Mouse (Mus musculus): ENCODE data around the gene Mief1. TPM values are rescaled to one million over a fixed set of nuclear protein-coding genes. Genes with fewer than 3 reads are reported as not detected.

The Mief1 gene
- polyA plus RNA-seq, 1 experiment = 19.7 TPM

DNA sequence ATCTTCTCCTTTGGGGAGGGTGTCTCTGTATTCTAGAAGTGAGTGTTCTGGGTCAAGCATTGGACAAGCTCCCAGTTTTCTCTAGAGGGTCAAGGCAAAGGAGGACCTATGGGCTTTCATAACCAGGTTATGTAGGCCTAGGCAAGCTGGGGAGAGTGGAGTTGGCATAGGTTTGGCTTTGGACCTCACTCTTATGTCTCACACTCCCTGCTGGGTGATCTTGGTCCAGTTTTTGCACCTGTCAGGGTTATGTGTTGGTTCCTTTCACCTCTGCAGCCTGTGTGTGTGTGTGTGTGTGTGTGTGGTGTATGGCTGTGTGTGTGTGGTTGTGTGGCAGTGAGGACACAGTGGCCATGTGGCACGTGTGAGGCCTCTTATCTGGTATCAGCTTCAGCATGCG is 45.2 kb downstream of the Mief1 start:
- TF ChIP-seq POLR2A (IDR thresholded peaks at IDR 0.05; ENCODE audit: borderline replicate concordance, low read depth, low read length) = no peak
- no peak for TF ChIP-seq CTCF (IDR thresholded peaks at IDR 0.05; ENCODE audit: low read depth, low read length)
- Histone ChIP-seq H3K4me1 (ENCODE audit: control insufficient read depth, insufficient read depth, low read length) (no peaks in the 10 kb centered on the region), H3K27ac (ENCODE audit: insufficient read depth, low read depth, low read length) (no peak overlapping the region), H3K4me3 (ENCODE audit: insufficient read depth, low read length) (no peak overlapping the region)

DNA sequence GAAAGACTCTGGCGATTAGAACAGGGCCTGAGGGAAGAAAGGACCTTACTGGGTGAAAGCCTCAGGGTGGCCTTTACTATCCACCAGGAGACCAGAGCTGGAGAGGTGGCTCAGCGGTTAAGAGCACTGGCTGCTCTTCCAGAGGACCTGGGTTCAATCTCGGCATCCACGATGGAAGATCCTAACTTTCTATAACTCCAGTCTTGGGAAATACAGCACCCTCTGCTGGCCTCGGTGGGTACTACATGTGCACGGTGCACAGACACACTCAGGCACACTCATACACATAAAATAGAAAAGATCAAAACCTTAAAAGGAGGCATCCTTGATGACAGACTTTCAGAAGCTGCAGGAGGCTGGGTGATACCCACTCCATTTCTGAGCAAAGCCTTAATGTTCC is 46.8 kb downstream of the Mief1 start:
- H3K4me1 ChIP-seq (ENCODE audit: control insufficient read depth, insufficient read depth, low read length) = no peaks in the 10 kb centered on the region
- H3K4me3 ChIP-seq (ENCODE audit: insufficient read depth, low read length) = no peak overlapping the region
- TF ChIP-seq POLR2A (IDR thresholded peaks at IDR 0.05; ENCODE audit: borderline replicate concordance, low read depth, low read length) = no peak
- TF ChIP-seq CTCF (IDR thresholded peaks at IDR 0.05; ENCODE audit: low read depth, low read length) = peak; percentile 66
- H3K27ac ChIP-seq (ENCODE audit: insufficient read depth, low read depth, low read length) = no peak overlapping the region

DNA sequence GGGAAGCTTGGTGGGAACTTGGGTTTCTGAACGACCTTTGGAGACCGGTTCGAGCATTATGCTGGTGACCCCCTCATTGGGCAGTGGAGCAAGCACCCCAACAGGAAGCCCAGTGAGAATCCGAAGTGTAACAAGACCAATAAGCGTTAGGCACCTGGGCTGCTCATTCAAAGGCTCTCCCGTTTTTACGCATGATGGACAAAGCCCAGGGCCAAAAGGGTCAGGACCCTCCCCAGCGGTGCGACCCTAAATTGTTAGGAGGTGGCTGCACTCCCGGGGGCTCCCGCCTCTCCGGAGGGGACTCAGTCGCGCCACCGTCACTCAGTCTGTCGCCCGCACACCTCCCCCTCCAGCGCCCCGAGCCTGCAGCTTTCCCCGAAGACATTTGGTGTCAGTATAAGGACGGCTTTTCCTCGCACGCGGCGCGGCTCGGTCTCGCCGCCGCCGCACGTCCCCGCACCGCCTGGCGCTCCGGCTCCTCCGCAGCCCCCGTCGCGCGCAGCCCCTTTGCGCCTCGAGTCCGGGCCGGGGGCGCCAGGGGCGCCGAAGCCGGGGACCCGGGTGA is 53.1 kb downstream of the Mief1 start, which contains the start of gene Cacna1i:
Gene Cacna1i (plus strand): TSS at position 388 of the 565 bp plus-strand sequence.
- Histone ChIP-seq H3K4me3 (ENCODE audit: insufficient read depth, low read length) (no peak within 1 kb of the TSS), H3K4me1 (ENCODE audit: control insufficient read depth, insufficient read depth, low read length) (no peaks in the 10 kb centered on the region), H3K27ac (ENCODE audit: insufficient read depth, low read depth, low read length) (no peak within 1 kb of the TSS)
- TF ChIP-seq POLR2A (IDR thresholded peaks at IDR 0.05; ENCODE audit: borderline replicate concordance, low read depth, low read length) = no peak
- TF ChIP-seq CTCF (IDR thresholded peaks at IDR 0.05; ENCODE audit: low read depth, low read length) = no peak

DNA sequence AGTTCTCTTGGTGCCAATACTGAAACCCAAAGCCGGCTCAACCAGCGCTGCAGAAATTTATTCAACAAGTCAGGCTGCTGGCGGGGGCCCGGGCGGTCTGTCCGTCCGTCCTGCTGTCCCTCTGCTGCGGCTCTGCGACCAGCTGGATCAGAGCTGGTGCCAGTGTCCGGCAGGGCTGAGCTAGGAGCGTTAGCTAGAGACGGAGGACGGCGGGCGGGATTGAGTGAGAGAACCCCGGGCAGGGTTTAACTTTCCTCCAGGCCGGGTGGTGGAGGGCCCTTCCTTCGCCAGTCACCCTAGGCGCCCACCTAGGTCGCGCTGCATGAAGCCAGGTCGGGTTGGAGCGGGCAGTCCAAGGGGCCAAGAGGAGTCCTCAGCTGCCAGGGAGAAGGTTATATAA is 54.2 kb downstream of the Mief1 start:
- Histone ChIP-seq H3K4me3 (ENCODE audit: insufficient read depth, low read length) (no peak overlapping the region), H3K4me1 (ENCODE audit: control insufficient read depth, insufficient read depth, low read length) (no peaks in the 10 kb centered on the region), H3K27ac (ENCODE audit: insufficient read depth, low read depth, low read length) (no peak overlapping the region)
- TF ChIP-seq POLR2A (IDR thresholded peaks at IDR 0.05; ENCODE audit: borderline replicate concordance, low read depth, low read length) (no peak), CTCF (IDR thresholded peaks at IDR 0.05; ENCODE audit: low read depth, low read length) (no peak)

DNA sequence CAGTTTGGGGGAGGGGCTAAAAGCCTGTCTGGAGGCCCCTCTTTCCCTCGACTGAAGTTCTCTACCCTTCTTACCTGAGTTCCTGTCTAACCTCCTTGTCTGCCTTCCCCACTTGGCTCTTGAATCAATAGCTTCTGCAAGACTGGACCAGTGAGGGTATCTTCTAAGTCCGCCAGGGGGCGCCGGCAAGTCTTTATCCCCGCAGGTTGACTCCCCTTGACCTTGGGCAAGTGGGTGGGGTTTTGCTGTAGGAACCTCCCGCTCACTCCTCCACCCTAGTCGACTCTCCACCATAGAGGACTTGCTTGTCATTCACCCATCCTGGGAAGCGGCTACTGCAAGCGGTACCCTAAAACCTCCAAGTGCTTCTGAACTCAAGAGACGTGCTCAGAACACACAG is 55.6 kb downstream of the Mief1 start:
- Histone ChIP-seq H3K4me1 (ENCODE audit: control insufficient read depth, insufficient read depth, low read length) (no peaks in the 10 kb centered on the region), H3K27ac (ENCODE audit: insufficient read depth, low read depth, low read length) (no peak overlapping the region), H3K4me3 (ENCODE audit: insufficient read depth, low read length) (no peak overlapping the region)
- TF ChIP-seq POLR2A (IDR thresholded peaks at IDR 0.05; ENCODE audit: borderline replicate concordance, low read depth, low read length) (no peak), CTCF (IDR thresholded peaks at IDR 0.05; ENCODE audit: low read depth, low read length) (peak; percentile 85)

DNA sequence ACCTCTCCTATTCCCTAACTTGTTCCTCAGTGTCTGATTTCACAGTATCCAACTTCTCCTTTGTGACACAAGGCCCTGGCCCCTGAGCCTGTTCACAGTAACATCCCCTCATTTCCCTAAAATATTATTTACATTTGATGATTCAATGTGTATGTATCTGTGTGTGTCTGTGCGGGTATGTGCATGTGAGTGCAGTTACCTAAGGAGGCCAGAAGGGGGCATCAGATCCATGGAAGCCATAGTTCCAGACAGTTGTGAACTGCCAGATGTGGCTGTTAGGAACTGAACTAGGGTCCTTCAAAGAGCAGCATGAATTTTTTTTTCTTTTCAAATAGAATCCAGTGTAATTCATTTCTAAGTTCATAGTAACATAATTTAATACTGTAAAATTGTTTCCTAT is 63.3 kb downstream of the Mief1 start:
- H3K4me3 ChIP-seq (ENCODE audit: insufficient read depth, low read length) = no peak overlapping the region
- no peaks in the 10 kb centered on the region for H3K4me1 ChIP-seq (ENCODE audit: control insufficient read depth, insufficient read depth, low read length)
- TF ChIP-seq POLR2A (IDR thresholded peaks at IDR 0.05; ENCODE audit: borderline replicate concordance, low read depth, low read length) = no peak
- no peak for TF ChIP-seq CTCF (IDR thresholded peaks at IDR 0.05; ENCODE audit: low read depth, low read length)

More for the DNA sequence above, 63.3 kb downstream of the Mief1 start:
- H3K27ac ChIP-seq (ENCODE audit: insufficient read depth, low read depth, low read length) = no peak overlapping the region

Other genes with a start within 250 kb of the Mief1 start
- gene Pdgfb, start 219.0 kb upstream of the Mief1 start, polyA plus RNA-seq (2012; ENCODE audit: insufficient read depth, insufficient read length, missing spikeins) = 47.3 and 52.2 TPM in 2 replicates
- 95.0 and 111 TPM in 2 replicates for gene Syngr1, start 142.7 kb upstream of the Mief1 start, polyA plus RNA-seq (2012; ENCODE audit: insufficient read depth, insufficient read length, missing spikeins)
- gene Rpl3, start 142.2 kb upstream of the Mief1 start, polyA plus RNA-seq (2012; ENCODE audit: insufficient read depth, insufficient read length, missing spikeins) = 928 and 957 TPM in 2 replicates
- 18.3 and 19.2 TPM in 2 replicates for gene Tab1, start 100.9 kb upstream of the Mief1 start, polyA plus RNA-seq (2012; ENCODE audit: insufficient read depth, insufficient read length, missing spikeins)
- gene Mgat3, start 60.3 kb upstream of the Mief1 start, polyA plus RNA-seq (2012; ENCODE audit: insufficient read depth, insufficient read length, missing spikeins) = not detected in 2 replicates
- not detected in 2 replicates for gene AC140267.1, start 1.8 kb downstream of the Mief1 start, polyA plus RNA-seq (2012; ENCODE audit: insufficient read depth, insufficient read length, missing spikeins)
- gene Atf4, start 21.2 kb downstream of the Mief1 start, polyA plus RNA-seq (2012; ENCODE audit: insufficient read depth, insufficient read length, missing spikeins) = 122 and 133 TPM in 2 replicates
- 18.6 and 26.0 TPM in 2 replicates for gene Rps19bp1, start 30.3 kb downstream of the Mief1 start, polyA plus RNA-seq (2012; ENCODE audit: insufficient read depth, insufficient read length, missing spikeins)
- gene Cacna1i, start 53.2 kb downstream of the Mief1 start, polyA plus RNA-seq (2012; ENCODE audit: insufficient read depth, insufficient read length, missing spikeins) = 0.13 TPM in 1 of 2 replicates, not detected in the other

All from bone marrow macrophage, adult 2 months (primary cell).